Mouse (Mus musculus): ENCODE measurements around the gene Rab7b. TPM values are rescaled to one million over a fixed set of nuclear protein-coding genes. Genes with fewer than 3 reads are reported as not detected.
A peak's percentile ranks its signal among the peaks of the same experiment; 100 is the strongest.

Rab7b gene
- total RNA-seq (2021): 1 to 10 TPM; 3.0 to 3.3 TPM

DNA sequence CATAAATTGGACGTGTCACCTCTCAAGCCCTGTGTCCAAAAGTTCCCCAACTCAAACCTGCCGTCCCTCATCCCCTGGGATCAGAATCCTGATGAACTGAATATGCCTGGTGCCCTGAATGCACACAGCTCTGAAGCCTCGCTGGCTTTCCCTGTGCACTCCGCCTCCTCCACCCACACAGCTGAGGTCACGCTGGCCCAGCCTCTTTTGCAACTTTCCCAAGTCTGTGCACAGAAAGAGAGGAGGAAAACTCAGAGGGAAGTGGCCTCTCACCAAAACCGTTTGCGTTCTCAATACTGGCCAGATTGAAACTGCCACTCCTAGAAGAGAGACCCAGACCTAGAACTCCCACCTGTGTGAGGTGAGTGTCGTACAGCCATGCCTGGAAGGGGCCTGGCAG is at the start of gene Rab7b:
Gene Rab7b (plus strand): TSS at position 221 of the 400 bp plus-strand sequence.
- DNase-seq (ENCODE audit: low spot score in 2 of 2): no peak
- intact Hi-C loops (cut with DNase I): no loop called here

DNA sequence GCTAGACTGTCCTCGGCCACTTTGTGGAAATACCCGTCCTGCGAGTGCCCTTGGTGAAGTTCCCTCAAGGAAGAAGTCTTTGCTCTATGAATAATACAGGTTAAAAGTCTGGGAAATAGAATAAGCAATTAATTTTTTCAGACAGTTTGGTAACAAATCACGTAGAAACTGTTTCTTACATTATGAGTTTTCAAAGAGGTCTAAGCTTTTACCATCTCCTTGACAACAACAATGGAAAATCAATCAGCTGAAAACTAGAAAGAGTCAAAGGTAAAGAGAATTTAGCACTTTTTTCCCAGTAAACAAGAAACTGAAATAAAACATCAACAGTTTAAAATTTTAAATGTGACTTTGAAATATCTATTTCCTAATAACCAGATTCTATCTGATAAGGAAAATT is 48.4 kb upstream of the Rab7b start:
- intact Hi-C loops (cut with DNase I): no loop called here
- no peak for DNase-seq (ENCODE audit: low spot score in 2 of 2)

DNA sequence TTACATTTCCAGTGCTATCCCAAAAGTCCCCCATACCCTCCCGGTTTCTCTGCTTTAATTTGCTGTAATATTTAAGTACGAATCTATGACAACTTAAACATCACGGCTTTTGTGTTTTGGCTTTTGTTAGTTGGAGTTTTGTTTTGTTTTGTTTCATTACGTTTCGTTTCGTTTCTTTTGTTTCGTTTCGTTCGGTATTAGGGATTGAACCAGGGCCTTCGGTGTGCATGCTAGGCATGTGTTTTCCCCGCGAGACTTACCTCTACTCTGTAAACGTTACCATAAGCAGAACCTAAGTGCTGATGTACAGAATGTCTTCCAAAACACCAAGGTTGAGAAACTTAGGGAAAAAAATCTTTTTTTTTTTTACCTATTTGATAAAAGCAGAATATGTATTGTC is 46.9 kb upstream of the Rab7b start:
- DNase-seq (ENCODE audit: low spot score in 2 of 2): no peak
- intact Hi-C loops (cut with DNase I): no loop called here

DNA sequence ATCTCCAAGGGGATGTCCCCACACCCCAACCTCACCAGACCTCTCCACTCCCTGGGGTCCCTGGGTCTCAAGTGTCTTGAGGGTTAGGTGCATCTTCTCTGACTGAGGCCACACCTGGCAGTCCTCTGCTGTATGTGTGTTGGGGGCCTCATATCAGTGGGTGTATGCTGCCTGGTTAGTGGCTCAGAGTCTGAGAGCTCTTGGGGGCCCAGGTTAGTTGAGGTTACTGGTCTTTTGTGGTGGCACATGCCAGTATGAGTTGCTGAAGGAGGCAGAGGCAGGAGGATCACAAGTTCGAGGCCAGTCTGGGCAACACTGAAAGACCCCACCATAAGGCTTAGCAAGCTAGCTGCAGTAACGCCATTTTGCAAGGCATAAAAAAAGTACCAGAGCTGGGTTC is 46.2 kb upstream of the Rab7b start:
- no peak for DNase-seq (ENCODE audit: low spot score in 2 of 2)
- intact Hi-C loops (cut with DNase I): no loop called here

DNA sequence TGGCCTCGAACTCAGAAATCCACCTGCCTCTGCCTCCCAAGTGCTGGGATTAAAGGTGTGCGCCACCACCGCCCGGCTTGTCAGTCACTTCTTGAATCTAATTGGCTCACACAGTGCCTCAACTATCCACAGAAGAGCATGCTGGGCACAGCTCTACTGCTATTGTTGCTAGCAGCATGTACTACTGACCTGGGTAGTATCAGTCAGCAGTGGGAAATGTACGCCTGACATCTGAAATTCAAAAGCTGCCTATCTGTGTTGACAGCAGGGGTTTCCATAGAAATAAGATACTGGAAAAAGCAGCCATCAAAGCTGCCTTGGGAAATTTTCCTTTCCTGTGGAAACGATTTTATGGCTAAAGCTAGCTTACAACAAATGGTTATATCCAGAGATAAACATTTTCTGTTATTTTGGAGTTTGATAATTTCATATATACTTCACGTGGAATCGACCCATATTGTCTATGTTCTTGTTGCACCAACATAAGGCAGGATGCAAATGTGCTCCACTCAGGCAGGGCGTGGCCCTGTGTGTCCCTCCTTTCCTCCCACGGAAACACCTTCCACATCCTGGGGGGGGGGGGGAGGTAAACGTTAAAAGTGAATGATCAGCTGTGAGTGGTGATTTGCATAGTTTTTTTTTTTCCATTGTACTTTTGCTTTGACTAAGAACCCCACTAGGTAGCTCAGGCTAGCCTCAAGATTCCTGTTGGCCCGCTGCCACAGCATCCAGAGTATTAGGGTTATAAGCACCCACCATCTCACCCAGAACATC is 35.6 kb upstream of the Rab7b start:
- intact Hi-C loops (cut with DNase I): no loop called here
- no peak for DNase-seq (ENCODE audit: low spot score in 2 of 2)

DNA sequence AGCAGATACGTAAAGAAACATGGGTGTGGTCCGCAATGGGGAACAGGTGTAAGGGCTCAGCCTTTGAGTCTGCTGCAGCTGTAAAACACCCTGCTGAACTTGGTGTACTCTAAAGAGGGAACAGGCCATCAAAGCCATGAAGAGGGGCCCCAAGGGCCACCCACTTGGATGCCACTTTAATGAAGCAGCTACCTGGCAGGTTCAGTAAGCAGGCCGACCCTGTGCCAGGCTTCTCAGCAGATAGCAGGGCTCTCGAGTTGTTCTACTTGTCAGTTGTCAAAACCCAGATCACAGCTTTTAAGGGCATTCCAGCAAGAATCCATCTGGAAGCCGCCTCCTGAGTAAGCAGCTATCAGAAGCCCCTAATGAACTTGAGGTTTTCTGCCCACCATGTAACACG is 32.9 kb upstream of the Rab7b start:
- intact Hi-C loops (cut with DNase I): no loop called here

DNA sequence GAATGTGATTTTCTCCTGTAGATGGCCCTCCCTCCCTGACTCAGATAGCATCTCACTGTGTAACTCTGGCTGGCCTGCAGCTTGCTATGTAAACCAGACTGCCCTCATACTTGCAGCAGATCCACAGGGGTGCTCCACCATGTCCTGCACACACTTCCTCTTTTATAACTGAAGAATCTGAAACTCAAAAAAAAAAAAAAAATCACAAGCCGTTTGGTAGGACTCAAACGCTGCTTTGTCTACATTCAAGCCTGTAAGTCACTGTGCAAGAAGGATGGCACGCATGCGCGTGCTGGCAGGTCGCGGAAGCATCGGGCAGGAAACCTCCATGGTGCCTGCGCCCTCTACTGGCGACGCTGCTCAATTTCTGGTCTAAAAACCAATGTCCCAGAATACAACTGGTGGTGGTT is 30.5 kb upstream of the Rab7b start:
- intact Hi-C loops (cut with DNase I): loop anchor here (1.0 kb wide), 1 partner anchor 45 kb away; no protein-coding TSS in a partner anchor
- peak; percentile 86 to 89 for DNase-seq (ENCODE audit: low spot score in 2 of 2)

More for the DNA sequence above, 32.9 kb upstream of the Rab7b start:
- no peak for DNase-seq (ENCODE audit: low spot score in 2 of 2)

DNA sequence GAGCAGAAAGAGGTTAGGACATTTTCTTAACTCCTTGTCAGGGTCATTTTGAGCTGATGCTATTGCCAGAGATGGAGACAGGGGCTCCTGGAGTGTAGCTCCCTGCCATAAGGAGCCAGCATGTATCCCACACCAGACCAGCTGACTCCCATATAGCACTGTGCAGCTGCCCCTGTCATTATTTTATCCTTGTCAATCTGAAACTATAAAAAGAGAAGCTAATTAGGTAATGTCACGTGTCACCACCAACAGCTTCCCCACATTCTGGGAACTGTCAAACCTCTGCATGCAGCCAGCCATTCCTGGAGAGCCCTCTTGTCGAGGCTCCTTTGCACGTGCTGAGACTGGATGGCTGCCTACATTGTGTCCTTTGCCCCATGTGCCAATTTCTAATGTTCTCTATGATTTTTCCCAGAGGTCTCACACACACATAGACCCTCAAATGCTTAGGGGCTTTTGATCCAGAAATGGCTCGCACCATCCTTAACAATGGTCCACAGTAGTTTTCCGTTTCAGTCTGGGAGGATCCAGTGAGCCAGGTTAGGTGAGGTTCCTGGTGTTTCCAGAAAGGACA is 28.9 kb upstream of the Rab7b start:
- no peak for DNase-seq (ENCODE audit: low spot score in 2 of 2)
- intact Hi-C loops (cut with DNase I): no loop called here

DNA sequence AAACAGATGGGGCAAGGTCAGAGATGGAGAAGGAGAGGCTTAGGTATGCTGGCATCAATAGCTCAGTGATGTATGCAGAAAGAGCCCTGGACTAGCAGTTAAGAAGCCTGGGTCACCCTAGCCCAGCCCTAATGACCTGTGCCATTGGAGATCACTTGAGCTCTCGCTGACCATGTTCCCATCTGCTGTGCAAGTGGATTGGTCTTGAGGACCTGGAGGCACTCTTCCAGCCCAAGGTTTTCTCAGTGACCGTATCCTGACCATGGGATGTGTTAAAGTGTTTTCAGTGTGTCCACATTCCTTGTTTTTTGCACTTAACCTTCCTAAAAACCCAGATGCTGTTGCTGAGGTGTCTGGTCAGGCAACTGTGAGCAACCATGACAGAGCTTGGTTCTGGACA is 28.2 kb upstream of the Rab7b start:
- no peak for DNase-seq (ENCODE audit: low spot score in 2 of 2)
- intact Hi-C loops (cut with DNase I): no loop called here

DNA sequence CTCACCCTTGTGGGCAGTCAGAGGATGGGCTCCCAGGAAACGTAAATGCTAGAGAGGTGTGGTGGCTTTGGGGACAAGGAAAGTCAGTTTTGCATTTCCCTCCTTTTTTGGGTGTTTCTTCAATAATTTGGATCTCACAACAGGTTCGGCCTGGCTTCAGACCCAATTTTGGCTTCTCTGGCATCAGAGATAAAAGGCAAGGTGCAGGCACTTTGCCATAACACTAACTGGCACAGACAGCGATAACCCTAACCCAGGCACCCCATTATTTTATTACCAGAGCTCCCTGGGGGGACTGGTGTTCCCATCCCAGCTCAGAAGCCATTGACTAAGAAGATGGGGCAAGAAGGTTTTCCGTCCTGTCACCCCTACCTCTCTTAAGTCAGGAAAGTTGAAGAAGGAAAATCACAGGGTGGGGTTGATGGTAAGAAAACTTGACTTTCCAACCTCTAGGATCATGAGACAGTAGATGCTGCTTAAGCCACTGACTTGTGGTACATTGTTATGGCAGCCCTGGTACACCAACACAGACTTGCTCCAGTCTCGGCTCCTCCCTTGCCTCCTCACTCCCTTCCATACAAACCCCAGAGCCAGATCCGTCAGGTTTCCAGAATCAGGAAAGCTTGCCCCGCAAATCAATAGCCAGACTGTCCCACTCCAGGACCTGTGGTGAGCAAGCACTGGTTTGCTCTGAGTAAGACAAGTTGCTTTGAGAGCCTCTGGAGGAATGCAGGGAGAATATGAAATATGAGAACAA is 27.6 kb upstream of the Rab7b start:
- no peak for DNase-seq (ENCODE audit: low spot score in 2 of 2)
- intact Hi-C loops (cut with DNase I): no loop called here

DNA sequence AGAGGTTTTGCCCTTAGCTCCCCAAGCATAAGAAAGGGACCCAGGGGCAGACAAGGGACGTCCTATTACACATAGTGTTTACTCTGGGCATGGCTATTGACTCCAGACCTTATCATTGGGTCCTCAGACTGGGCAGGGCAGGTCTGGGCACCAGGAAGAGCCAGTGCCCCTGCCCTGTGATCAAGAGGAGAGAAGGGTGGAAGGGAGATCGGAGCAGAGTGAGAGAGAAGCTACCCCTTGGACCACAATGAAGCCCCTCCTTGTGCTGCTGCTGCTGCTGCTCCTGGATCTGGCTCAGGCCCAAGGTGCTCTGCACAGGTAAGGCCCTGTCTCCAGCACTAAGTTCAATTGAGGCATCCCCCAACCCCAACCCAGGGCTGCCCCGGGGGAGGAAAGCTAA is 26.7 kb upstream of the Rab7b start:
- DNase-seq (ENCODE audit: low spot score in 2 of 2): no peak
- intact Hi-C loops (cut with DNase I): no loop called here

DNA sequence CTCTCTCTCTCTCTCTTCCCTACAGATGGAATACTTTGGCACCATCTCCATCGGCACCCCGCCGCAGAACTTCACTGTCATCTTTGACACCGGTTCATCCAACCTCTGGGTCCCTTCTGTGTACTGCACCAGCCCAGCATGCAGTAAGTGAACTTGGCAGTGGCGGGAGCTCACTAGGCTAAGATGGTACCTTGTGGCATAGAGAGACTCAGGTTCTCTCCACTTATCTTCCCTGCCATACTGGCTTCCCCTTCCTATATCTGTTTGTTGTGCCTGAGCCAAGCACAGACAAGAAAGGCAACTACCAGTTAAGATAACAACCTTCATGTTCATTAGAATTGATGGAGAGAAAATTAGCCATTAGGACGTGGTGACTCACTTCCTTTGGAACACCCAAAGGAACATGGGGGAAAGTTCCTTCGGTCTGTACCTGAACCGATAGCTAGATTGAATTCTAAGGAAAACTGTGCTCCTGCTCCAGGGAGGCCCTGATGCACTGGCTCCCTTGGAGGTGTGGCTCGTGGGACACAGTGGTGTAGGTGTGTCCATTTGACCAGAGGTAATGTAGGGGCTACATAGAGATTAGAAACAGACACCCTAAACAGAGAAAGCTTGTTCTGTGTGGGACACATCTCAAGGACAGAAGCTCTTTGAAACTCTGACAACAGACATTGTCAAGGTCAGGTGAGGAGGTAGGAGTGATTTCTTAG is 25.1 kb upstream of the Rab7b start:
- intact Hi-C loops (cut with DNase I): no loop called here
- DNase-seq (ENCODE audit: low spot score in 2 of 2): no peak

DNA sequence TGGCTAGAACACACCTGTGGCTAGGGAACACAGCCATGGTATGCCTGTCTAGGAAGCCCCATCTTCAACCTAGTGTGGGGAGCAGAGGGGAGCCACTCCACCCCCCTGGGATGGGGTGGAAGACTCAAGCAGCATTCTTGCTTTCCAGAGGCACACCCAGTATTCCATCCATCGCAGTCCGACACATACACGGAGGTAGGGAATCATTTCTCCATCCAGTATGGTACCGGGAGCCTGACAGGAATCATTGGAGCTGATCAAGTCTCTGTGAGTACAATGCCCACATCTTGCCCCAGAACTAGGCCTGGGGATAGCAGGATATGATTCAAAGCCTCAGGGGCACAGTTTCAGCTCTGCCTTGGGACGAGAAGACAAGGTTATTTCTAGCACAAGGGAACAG is 24.4 kb upstream of the Rab7b start:
- no peak for DNase-seq (ENCODE audit: low spot score in 2 of 2)

DNA sequence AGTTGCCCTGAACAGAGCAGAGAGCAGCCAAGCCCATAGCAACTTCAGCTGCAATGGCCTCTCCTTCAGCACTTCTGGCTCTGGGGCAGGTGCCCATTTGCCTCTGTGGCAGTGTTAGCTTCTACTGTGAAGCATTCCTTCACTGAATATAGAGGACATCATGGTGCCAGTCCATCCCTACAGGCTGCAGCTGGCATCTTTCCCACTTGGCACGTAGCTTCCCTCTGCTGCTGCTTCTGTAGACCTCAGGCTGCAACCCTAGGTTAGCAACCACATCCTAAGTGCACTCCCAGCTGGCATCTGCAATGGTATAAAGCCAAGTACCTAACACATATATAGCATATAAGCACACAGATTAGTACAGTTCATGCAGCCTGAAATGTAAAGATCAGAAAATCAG is 22.6 kb upstream of the Rab7b start:
- DNase-seq (ENCODE audit: low spot score in 2 of 2): no peak
- intact Hi-C loops (cut with DNase I): no loop called here

More for the DNA sequence above, 24.4 kb upstream of the Rab7b start:
- intact Hi-C loops (cut with DNase I): no loop called here

DNA sequence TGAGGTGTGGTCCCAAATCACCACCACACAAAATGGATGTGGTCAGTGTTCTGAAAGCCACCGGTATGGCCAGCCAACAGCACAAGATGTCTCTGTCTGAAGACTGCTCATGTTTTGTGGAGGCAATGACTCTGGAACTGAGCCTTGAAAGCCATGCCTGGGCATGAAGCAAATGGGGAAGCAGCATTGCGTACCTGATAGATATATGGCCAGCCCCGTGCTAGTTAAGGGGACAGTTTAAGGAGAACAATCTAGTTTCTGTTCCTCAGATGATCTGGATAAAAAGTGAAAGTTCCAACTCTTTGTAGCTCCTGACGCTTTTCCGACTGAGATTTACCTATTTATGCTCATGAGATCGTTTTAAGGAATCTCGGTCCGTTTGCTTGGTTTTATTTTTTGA is 17.4 kb upstream of the Rab7b start:
- no peak for DNase-seq (ENCODE audit: low spot score in 2 of 2)
- intact Hi-C loops (cut with DNase I): no loop called here

DNA sequence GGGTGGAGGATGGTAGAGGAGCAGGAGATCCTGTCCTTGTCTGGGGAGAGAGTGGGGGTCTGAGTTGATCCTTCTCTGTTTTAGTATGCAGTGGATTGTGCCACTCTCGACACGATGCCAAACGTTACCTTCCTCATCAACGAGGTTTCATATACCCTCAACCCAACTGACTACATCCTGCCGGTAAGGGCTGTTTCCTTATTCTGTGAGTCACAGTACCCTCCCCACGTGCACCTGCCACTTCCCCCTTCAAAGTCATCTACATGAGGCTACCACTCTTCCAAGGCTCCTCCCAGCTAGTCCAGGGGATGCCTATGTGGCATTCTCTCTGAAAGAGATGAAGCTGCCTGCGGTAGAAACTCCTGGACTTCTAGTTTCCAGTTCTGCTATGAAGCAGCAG is 16.1 kb upstream of the Rab7b start:
- intact Hi-C loops (cut with DNase I): no loop called here
- DNase-seq (ENCODE audit: low spot score in 2 of 2): no peak

DNA sequence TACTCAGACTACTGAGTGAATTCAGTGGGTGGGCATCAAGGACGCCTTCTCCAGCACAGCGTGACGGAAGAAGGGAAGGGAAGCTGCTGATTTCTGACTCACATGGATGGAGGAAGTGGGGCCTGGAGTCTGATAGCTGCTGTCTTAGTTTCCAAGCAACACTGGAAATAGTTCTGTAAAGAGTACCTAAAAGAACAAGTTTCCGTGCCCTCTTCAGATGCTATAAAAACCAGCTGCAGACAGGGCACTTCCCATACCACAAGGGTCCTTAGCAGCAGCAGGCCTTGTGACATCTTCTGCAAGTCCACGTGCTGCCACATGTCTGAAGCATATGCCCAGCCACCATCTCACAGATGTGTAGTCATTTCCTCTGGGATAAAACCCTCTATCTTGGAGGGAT is 8.9 kb upstream of the Rab7b start:
- intact Hi-C loops (cut with DNase I): no loop called here
- DNase-seq (ENCODE audit: low spot score in 2 of 2): no peak

DNA sequence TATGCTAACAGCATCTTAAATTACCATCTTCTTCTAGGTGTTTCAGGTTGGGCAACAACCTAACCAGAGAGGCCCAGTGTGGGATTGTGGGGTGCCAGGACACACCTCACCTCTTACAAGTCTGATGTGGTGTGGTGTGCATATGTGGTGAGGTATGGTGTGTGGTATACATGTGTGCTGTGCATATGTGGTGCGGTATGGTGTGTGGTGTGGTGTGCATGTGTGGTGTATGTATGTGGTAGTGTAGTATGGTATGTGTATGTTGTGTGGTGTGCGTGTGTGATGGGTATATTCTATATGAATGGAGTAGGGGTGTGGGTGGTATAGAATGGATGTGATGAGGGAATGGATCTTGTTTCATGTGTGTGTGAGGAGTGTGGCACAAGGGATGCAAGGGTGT is 756 bp upstream of the Rab7b start:
- intact Hi-C loops (cut with DNase I): no loop called here

DNA sequence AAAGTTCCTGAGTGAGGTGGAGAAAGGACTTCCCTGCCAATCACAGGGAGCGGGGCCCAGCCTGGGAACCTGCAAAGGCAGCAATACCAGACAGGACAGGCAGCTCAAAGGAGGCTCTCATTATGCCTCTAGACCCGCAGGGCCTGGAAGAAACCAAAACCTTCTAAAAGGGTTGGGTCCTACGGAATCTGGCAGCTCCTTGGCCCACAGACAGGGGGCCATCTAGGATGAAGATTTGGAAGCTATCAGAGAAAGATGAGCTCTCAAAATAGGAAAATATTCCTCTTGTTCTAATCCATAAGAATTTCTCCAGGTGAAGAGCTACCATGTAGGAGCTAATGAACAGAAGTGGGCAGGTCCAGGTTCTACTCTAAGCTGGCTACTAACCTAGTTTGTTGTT is 521 bp downstream of the Rab7b start:
- no peak for DNase-seq (ENCODE audit: low spot score in 2 of 2)
- intact Hi-C loops (cut with DNase I): no loop called here

More for the DNA sequence above, 756 bp upstream of the Rab7b start:
- DNase-seq (ENCODE audit: low spot score in 2 of 2): no peak

DNA sequence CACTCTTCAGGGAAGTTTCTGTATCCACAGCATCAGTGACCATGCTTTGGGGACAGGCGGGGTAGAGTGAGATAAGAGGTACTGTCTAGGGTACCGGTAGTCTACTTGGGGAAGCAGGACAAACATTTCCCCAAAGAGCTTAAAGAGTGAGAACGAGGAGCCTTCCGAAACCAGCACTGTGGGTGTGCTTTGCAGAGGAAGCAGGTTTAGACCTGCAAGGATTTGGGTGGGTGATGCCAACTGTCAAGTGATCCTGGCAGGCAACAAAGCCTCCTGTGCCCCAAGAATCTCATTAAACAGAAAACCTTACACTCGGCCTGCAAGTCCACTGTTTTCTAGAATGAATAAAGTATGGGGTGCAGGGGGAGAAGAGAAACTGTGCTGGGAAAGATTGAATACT is 1.4 kb downstream of the Rab7b start:
- intact Hi-C loops (cut with DNase I): no loop called here

More for the DNA sequence above, 1.4 kb downstream of the Rab7b start:
- no peak for DNase-seq (ENCODE audit: low spot score in 2 of 2)
